Mouse (Mus musculus): ENCODE measurements around the gene Fbxo2. TPM values are rescaled to one million over a fixed set of nuclear protein-coding genes. Genes with fewer than 3 reads are reported as not detected.

Fbxo2 gene
- total and polyA plus RNA-seq, 3 experiments: 0.30 to 5.9 TPM; not detected in 1

- Histone ChIP-seq H3K4me1 (ENCODE audit: control insufficient read depth in 1 of 2, insufficient read depth in 2 of 2) (peaks cover 2 to 7% of the 10 kb centered on the region in 2 experiments; a peak in 2 of 4 replicates), H3K9ac (ENCODE audit: insufficient read depth, low read depth) (no peak overlapping the region), H3K4me3 (replicated peaks in 1 of 3; ENCODE audit: low read depth in 2 of 3, low read length in 2 of 3, poor library complexity in 1 of 3) (no peak overlapping the region), H3K36me3 (replicated peaks in 1 of 2; ENCODE audit: control insufficient read depth in 1 of 2, insufficient read depth in 1 of 2, low read length in 1 of 2) (no peaks in the 10 kb centered on the region), H3K79me2 (replicated peaks; ENCODE audit: control insufficient read depth, extremely low read depth, insufficient read depth, poor library complexity, severe bottlenecking) (no peaks in the 10 kb centered on the region), H3K27me3 (replicated peaks) (peaks cover 72% of the 10 kb centered on the region), H3K9me3 (replicated peaks; ENCODE audit: low read length) (no peaks in the 10 kb centered on the region), H3K27ac (ENCODE audit: insufficient read depth, low read depth) (no peak overlapping the region), H3K4me2 (ENCODE audit: insufficient read depth, low read depth, poor library complexity, severe bottlenecking) (no peak overlapping the region)
- DNase-seq (ENCODE audit: extremely low read depth): no peak
- TF ChIP-seq CHD2 (IDR thresholded peaks at IDR 0.05; ENCODE audit: low read length) (no peak), E2F4 (IDR thresholded peaks at IDR 0.05; ENCODE audit: insufficient replicate concordance, low read depth, low read length) (no peak), PAX5 (IDR thresholded peaks at IDR 0.05; ENCODE audit: low read length) (no peak), MYC (IDR thresholded peaks at IDR 0.05; ENCODE audit: low read depth, low read length) (no peak), ELF1 (IDR thresholded peaks at IDR 0.05; ENCODE audit: low read depth, low read length) (no peak), TBP (conservative IDR thresholded peaks at IDR 0.05; ENCODE audit: low read depth, low read length) (no peak), EP300 (IDR thresholded peaks at IDR 0.05; ENCODE audit: low read length) (no peak), ZNF384 (IDR thresholded peaks at IDR 0.05; ENCODE audit: low read depth, low read length) (no peak), SMC3 (IDR thresholded peaks at IDR 0.05; ENCODE audit: low read depth, low read length) (no peak), CTCF (conservative IDR thresholded peaks at IDR 0.05 in 1 of 2, IDR thresholded peaks at IDR 0.05 in 1 of 2; ENCODE audit: low read depth in 2 of 2, low read length in 2 of 2) (no peak), MAFK (IDR thresholded peaks at IDR 0.05; ENCODE audit: insufficient replicate concordance, low read length) (no peak), UBTF (IDR thresholded peaks at IDR 0.05; ENCODE audit: low read depth, low read length) (no peak), NELFE (IDR thresholded peaks at IDR 0.05; ENCODE audit: low read depth, low read length) (no peak), ZKSCAN1 (IDR thresholded peaks at IDR 0.05; ENCODE audit: borderline replicate concordance, low read depth, low read length) (no peak), GABPA (IDR thresholded peaks at IDR 0.05; ENCODE audit: insufficient replicate concordance, low read depth, low read length) (no peak), ZMIZ1 (IDR thresholded peaks at IDR 0.05; ENCODE audit: low read depth, low read length) (no peak)
- in situ Hi-C loops (cut with MboI; ENCODE audit: low pct_ligation_motif_present, low pct_unique_long_range_greater_than_20kb, low sequenced_read_pairs): loop anchor here (25.0 kb wide), 1 partner anchor 448 kb away; the partner anchor contains the start of gene Masp2
- dilution Hi-C loops (cut with MboI; ENCODE audit: extremely low pct_ligation_motif_present, extremely low pct_unique_long_range_greater_than_20kb, low sequenced_read_pairs): no loop called here
These were observed 4.0 kb downstream of the Fbxo2 start for GRCm38 (mm10) chr4:148164461-148164860.

- H3K79me2 ChIP-seq (replicated peaks; ENCODE audit: control insufficient read depth, extremely low read depth, insufficient read depth, poor library complexity, severe bottlenecking): no peaks in the 10 kb centered on the region
- in situ Hi-C loops (cut with MboI; ENCODE audit: low pct_ligation_motif_present, low pct_unique_long_range_greater_than_20kb, low sequenced_read_pairs) (loop anchor here (25.0 kb wide), 1 partner anchor 447 kb away; the partner anchor contains the start of gene Masp2), dilution Hi-C loops (cut with MboI; ENCODE audit: extremely low pct_ligation_motif_present, extremely low pct_unique_long_range_greater_than_20kb, low sequenced_read_pairs) (no loop called here)
- H3K4me2 ChIP-seq (ENCODE audit: insufficient read depth, low read depth, poor library complexity, severe bottlenecking): no peak overlapping the region
- H3K36me3 ChIP-seq (replicated peaks in 1 of 2; ENCODE audit: control insufficient read depth in 1 of 2, insufficient read depth in 1 of 2, low read length in 1 of 2): no peaks in the 10 kb centered on the region
- H3K4me3 ChIP-seq (replicated peaks in 1 of 3; ENCODE audit: low read depth in 2 of 3, low read length in 2 of 3, poor library complexity in 1 of 3): no peak overlapping the region
- no peaks in the 10 kb centered on the region for H3K9me3 ChIP-seq (replicated peaks; ENCODE audit: low read length)
- no peak overlapping the region for H3K9ac ChIP-seq (ENCODE audit: insufficient read depth, low read depth)
- no peak for DNase-seq (ENCODE audit: extremely low read depth)
- no peak overlapping the region for H3K27ac ChIP-seq (ENCODE audit: insufficient read depth, low read depth)
- peaks cover 77% of the 10 kb centered on the region for H3K27me3 ChIP-seq (replicated peaks)
- peaks cover 2 to 4% of the 10 kb centered on the region in 2 experiments; a peak in 2 of 4 replicates for H3K4me1 ChIP-seq (ENCODE audit: control insufficient read depth in 1 of 2, insufficient read depth in 2 of 2)
- TF ChIP-seq MAX (IDR thresholded peaks at IDR 0.05; ENCODE audit: low read length) (no peak), BHLHE40 (IDR thresholded peaks at IDR 0.05; ENCODE audit: low read depth, low read length) (no peak), MEF2A (IDR thresholded peaks at IDR 0.05; ENCODE audit: borderline replicate concordance, low read depth, low read length) (no peak)
These were observed 5.1 kb downstream of the Fbxo2 start for GRCm38 (mm10) chr4:148165551-148165950.
